ENCODE assay signal across 14 mouse cellular contexts in the genomic region with DNA sequence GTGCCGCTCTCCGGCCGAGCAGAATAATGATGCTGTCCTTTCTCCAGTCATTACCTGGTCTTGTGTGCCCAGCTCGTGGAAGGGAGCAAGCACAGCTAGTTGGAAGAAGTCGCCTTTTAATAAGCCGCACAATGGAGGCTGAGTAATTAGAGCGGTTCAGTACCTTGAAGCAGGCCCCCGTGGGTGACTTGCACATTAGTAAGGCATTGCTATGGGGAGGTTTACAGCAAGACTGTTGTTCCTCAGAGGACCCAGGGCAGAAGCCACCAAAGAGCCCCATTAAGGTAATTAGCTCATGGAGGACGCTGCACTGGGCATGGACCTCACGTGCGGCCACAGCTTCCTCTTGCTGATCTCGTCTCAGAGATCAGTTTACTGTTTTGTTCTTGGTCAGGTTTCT. TPM values are rescaled to one million over a fixed set of nuclear protein-coding genes. Genes with fewer than 3 reads are reported as not detected.
"Had no signal": no experiment of that assay in that cellular context is flagged by ENCODE, and none has a peak within 500 bp of the region (broad histone marks: within the 10 kb centered on the region; RNA-seq: fewer than 3 reads in every experiment).

No protein-coding gene starts in this region.

- DNase-seq: kidney, adult 8-10 months; kidney, postnatal 25 days; layer of hippocampus, adult 9-11 months; layer of hippocampus, postnatal 36 days; lung, embryonic 14.5 days; lung, postnatal 10 days; lung, postnatal 4 days; thymus, postnatal 14 days had no signal

- H3K4me1 ChIP-seq: limb, embryonic 15.5 days; liver, embryonic 12.5 days had no signal

- H3K9ac ChIP-seq: limb, embryonic 15.5 days; liver, embryonic 12.5 days; lung, embryonic 14.5 days had no signal

- H3K9me3 ChIP-seq: limb, embryonic 15.5 days; liver, embryonic 12.5 days had no signal

- H3K27ac ChIP-seq: limb, embryonic 15.5 days; liver, embryonic 12.5 days; stomach, postnatal 0 days had no signal

- H3K27me3 ChIP-seq: limb, embryonic 15.5 days; liver, embryonic 12.5 days had no signal

- H3K4me2 ChIP-seq: limb, embryonic 15.5 days; liver, embryonic 12.5 days; lung, embryonic 14.5 days had no signal

- ATAC-seq: intestine, postnatal 0 days; liver, embryonic 12.5 days had no signal

- H3K4me3 ChIP-seq: limb, embryonic 15.5 days; liver, embryonic 12.5 days; myocyte had no signal

RNA-seq across cellular contexts. Expression of gene Rfx4, which starts 33.2 kb away (rescaled TPM):
- polyA plus RNA-seq: intestine, postnatal 0 days; liver, embryonic 12.5 days; liver, embryonic 16.5 days; lung, embryonic 14.5 days; stomach, postnatal 0 days had no signal
